Mouse (Mus musculus) thymus, adult 18-20 months (tissue): ENCODE measurements around the gene Zscan20.
"Not testable (repeated sequence)": the region's sequence is repeated elsewhere in the genome, so short reads cannot be mapped to it uniquely, and the experiment has no call there.

Experiments used
- DNase-seq, 2 experiments: peaks; one replicate each; pipeline ENCODE4 v3.0.0; 2022; ENCODE audit warnings: mixed read lengths in 2 of 2

Zscan20 gene

DNA sequence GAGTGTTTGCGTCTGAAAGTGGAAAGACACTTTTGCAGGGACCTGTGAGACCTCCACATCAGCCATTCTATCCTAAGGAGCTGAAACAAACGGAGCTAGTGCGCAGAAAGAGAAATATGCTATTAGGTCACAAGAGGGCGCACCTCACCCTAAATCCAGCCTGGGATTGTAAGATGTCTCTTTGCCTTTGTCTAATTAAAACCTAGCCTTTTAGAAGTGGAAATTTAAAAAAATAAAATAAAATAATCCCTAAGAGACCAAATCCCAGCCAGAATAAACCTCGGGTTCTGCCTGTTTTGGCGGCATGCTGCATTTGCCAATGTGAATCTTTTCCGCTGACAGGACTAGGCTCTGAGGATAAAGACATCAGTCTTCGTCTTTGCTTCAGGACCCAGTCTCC lies 3.4 kb upstream of the Zscan20 start:
- DNase-seq, result no peak

DNA sequence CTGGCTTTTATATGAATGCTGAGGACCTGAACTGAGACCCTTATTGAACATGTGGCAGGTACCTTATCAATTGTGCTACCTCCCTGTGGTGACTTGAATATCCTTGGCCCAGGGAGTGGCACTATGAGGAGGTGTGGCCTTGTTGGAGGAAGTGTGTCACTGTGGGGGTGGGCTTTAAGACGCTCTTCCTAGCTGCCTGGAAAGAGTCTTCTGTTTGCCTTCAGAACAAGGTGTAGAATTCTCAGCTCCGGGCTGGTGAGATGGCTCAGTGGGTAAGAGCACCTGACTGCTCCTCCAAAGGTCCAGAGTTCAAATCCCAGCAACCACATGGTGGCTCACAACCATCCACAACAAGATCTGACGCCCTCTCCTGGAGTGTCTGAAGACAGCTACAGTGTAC lies 1.8 kb upstream of the Zscan20 start:
- not testable (repeated sequence) for DNase-seq

DNA sequence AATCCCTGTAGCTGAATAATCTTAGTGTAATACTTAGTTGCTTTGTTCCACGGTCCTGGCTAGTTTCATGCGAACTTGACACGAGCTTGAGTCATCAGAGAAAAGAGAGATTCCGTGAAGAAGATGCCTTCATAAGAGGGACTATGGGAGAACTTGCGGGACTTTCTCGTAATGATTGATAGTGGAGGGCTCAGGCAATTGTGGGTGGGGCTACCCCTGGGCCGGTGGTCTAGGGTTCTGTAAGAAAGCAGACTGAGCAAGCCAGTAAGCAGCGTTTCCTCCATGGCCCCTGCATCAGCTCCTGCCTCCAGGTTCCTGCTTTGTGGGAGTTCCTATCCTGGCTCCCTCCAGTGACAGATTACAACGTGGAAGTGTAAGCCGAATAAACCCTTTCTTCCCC lies 808 bp upstream of the Zscan20 start:
- DNase-seq, result no peak

DNA sequence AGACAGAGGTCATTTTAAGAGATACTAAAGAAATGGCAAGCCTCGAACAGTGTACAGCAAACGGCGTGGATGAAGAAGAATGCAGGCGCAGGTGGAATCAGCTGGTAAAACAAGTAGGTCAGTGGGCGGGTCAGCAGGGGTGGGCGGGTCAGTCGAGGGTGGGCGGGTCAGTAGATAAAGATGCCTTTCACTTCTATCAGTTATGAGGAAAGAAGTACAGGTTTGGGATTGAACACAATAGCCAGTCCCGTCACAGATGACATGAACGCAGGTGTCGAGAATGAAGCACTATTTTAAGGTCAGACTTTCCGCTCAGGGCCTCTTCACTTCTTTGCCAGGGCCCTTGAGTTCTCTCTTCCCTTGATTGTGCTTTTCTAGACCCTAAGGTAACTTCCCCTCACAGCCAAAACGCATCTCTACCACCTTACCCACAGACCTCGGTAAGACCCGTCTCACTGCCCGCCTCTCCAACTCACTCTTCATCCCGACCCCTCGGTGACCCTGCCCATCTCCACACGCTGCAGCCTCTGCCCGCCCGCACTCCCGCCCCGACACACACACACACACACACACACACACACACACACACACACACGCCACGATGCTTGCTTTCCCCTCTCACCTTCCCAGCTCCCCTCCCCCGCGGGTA lies 498 bp downstream of the Zscan20 start:
- DNase-seq, result no peak

DNA sequence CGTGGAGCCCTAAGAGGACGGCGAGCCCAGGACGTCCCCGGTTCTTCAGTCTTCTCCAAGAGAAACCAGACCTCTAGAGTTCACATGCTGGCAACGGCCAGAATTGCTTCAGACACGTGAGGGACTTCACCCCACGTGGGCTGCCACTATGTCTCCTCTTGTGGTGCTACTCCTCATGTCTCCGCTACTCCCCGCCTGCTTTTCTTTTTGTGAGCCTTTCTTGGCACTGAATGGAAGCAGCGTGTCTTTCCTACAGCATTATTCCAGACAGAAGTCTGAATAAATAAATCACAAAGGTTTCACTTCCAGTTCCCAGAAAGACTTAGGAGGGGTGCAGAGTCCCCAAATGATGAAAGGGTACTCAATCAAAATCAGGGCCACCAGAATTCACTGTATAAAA lies 2.2 kb downstream of the Zscan20 start:
- no peak for DNase-seq

DNA sequence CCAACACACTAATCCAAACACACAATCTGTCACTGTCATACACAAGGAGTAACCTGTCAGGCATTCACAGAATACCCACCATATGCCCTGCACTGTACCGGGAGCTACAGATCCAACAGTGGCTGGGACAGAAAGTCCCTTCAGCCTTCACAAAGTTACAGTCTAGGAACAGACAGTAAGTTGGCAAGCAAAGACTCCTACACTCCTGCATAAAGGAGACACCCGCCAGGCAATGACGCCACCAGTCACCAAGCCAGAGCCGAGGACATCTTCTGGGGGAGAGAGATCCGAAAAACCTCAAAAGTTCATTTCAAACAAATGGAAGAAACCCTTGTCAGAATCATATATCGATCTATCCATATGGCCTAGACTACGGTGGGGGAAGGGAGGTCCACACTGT lies 3.3 kb downstream of the Zscan20 start:
- DNase-seq, result no peak

DNA sequence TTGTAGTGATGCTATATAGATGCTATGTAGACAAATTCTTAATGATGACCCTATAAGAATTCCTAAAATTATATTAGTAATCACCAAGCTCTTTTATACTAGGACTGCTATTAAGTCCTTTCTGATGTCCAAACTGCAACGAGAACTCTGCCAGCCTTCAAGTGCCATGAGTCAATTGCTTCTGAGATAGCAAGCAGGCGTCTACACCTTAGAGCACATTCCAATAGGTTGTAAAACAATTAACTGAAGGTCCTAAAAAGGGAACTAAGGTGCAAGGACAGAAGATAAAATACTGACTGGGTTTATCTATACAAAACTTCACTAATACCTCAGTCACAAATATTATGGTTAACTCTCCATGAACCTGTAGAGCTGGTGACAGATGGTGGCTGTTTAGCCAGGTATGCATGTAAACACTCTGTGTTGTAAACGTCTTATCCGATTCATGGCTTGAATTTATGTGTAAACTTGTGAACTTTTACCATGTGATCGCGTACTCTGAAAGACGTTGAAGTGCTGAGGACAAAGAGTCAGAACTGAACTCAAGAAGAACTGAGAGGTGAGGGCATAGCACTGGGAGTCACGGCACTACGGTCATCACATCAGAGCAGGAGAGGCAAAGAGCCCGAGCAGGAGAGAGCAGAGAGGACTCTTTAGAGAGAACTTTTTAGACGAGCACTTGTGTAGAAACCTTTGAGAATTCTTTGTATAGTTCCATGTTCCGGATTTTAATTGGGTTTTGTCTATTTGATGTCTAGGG lies 11.9 kb downstream of the Zscan20 start:
- DNase-seq, result no peak

DNA sequence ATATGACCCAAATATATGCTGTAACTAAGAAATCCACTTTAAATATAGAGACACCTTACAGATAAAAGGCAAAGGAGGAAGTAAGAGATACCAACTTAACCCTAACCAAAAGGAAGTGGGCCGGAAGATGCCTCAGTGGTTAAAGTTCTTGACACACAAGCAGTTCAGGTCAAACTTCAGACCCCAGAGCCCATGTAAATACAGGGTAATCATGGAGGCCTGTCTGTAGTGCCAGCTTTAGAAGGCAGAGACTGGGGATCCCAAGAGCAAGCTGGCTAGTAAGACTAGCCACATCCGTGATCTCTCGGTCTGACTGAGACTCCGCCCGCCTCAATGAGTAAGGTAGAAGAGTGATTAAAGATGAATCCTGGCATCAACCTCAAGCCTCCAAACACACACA lies 15.8 kb downstream of the Zscan20 start:
- no peak for DNase-seq

DNA sequence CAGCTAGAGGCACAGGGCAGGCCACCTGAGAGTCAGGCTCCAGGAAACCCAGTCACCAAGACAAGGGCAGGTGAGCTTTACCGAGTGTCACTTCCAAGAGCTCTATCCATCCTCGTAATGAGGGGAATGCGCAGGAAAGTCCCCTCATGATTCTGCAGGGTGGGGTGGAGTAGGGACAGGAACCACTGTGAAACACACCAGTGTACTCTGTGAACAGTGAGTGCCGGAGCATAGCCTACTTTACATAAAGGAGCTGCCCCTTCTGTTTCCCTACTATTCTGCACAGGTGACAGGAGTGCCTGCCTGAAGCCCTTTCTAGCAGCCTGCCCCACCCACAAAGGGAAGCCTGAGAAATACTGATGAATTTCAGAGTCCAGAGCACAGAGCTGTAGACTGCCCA lies 16.6 kb downstream of the Zscan20 start:
- no peak for DNase-seq

DNA sequence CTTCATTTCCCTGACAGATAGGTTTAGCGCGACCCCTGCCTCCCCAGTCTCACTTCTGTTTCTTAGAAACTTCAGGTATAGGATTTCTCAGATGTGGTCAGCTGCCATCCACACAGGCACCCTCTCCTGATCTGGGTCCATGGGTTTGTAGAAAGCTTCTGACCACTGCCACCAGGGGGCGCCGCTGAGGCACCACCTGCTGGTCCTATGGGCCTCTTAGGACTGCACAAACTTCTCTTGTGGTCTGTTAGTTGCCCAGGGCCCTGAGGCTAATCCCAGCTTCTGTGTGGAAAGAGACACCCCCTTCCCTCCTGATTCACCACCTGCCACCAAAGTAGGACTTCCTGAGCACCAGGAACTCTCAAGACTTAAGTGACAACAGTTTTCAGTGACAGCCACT lies 30.7 kb downstream of the Zscan20 start:
- DNase-seq, result no peak

DNA sequence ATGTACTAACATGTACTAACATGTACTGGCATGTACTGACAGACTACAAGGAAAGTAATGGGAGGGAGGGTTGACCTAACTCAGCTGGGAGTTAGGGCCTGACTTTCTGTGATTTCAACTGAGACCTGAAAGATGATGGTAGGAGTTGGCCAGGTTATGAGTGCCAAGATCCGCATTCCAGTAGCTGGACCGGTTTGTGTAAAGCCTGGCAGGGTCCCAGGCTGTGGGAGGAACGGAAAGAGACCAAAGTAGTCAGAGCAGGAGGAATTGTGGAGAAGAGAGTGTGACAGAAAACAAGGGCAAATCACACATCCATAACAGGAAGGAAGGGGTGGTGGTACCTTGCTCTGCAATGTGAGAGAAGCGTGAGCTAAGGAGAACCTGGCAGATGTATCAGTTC lies 34.1 kb downstream of the Zscan20 start:
- DNase-seq, result no peak

DNA sequence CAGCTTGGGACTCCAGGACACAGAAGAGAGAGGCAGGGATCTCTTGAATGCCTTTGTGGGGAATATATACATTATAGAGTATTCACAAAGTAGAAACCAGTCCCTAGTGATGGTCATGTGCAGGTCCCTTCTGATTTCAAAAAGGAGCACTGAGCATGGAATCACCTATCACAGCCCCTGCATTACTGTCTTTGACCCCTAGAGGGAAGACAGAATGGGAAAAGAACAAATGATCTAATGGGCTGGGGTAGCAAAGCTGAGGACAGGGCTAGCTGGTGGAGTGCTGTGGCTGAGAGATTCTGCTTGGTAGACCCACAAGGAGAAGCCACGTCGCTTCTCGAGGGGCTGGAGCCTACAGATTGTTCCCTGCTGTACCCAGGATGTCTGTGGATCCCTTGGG lies 49.6 kb downstream of the Zscan20 start:
- no peak for DNase-seq

DNA sequence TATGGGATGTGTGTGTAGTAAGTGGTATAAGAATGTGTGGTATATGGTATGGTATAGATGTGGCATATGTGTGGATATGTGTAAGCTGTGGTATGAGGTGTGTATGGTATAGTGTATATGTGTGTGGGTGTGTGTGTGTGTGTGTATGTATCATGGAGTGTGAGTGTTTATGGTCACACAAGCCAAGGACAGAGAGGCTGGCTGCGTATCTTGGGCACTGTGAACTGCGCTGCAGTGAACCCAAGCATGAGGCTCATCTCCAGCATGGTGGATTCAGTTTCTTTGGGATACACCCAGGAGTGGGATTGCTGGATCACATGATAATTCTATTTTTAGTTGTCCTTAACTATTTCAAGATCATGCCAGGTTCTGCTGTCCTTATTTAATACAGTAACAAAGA lies 55.7 kb downstream of the Zscan20 start:
- no peak for DNase-seq

DNA sequence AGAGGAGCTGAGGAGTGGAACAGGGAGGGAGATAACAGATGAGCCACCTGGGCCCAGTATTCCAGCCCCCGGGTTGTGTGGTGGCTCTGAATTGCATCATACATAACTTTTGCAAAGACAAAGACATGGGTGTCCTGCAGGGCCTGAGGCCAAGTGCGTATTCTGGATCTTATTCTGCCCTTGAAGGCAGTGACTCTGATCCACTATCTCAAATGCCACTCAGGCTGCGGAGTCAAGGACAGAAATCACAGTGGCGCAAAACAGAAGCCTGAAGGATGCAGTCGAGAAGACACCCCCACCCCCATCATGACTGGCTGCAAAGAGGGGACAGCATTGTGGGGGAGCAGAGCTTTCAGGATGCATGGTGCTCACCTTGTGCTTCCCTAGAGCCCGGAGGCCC lies 59.1 kb downstream of the Zscan20 start:
- DNase-seq, result no peak

DNA sequence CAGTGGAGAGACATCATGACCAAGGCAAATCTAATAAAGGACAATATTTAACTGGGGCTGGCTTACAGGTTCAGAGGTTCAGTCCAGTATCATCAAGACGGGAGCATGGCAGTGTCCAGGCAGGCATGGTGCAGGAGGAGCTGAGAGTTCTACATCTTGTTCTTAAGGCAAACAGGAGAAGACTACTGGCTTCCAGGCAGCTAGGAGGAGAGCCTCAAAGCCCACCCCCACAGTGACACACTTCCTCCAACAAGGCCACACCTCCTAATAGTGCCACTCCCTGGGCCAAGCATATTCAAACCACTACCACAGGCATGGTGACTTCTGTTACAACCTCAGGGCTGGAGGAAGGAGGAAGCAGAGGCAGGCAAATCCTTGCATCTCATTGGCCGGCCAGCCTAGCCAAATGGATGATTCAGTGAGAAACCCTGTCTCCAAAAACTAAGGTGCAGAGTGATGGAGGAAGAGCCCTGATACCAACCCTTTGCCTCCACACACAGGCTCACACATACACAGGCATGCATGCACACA lies 65.9 kb downstream of the Zscan20 start:
- not testable (repeated sequence) for DNase-seq

DNA sequence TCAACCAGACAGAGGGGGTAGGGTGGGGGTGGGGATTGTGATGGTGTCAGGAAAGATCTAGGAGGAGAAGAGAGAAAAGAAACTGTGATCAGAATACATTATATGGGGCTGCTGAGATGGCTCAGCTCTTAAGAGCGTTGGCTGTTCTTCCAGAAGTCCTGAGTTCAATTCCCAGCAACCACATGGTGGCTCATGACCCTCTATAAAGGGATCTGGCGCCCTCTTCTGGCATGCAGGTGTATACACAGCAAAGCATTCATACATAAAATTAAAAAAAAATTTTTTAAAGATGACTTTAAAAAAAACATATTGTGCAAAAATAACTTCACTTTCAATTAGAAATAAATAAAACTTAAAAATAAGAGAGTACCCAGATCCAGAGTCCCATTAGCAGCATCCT lies 66.5 kb downstream of the Zscan20 start:
- DNase-seq, result no peak
